ENCODE assay signal across 8 mouse cellular contexts in the genomic region with DNA sequence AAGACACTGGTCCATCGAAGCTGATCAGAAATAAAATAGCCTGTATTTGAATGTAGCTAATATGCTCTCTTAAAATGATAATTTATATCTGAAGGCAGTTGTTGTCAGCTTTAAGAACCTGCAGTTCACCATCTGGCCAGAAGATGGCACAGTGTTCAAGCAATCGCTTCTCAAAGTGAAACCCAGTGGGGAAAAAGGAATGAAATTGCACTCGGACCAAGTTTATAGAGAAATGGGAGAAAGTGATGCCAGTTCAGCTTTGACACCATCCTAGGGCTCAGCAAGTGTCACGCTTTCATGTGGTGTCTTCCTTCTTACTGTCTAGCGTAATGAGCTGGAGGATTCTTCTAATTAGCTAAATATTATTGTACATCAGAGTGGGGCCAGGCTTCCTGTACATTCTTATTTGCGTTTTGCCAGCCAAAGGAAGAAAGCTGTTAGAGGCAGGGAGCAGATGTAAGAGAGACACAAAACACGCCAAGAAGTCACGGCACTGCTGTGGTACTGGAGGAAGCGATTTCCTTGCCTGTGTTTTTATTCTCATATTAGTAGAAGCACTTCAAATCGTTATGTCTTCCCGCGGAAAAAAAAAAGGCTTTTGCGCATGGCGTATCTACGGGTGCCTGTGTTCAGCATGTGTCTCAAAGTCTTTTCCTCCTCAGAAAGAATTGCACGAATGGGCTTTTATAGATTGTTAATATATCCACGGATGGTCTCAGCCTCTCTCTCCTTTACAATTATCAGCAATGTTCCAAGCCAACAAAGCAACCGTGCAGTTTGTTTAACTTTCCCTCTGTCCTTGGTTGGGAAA.
DNase-seq lines count a peak whose midpoint lies in the region; ATAC-seq lines count a peak whose summit lies in the region.

No protein-coding gene starts in this region.

- H3K36me3 ChIP-seq in hindbrain, embryonic 15.5 days: no peaks in the 10 kb centered on the region

- no peak for ATAC-seq in hindbrain, embryonic 15.5 days (ENCODE audit: low FRiP score, low read depth)

- H3K27me3 ChIP-seq in hindbrain, embryonic 15.5 days: peaks cover 11% of the 10 kb centered on the region; the same call in 1 of the 2 replicates

- H3K9me3 ChIP-seq in hindbrain, embryonic 15.5 days: no peaks in the 10 kb centered on the region

- H3K9ac ChIP-seq in hindbrain, embryonic 15.5 days: 0 out of 2 replicates have a peak overlapping the region, but pooled peaks have one; percentile 1

- peaks cover 6% of the 10 kb centered on the region; the same call in 1 of the 2 replicates for H3K4me1 ChIP-seq in hindbrain, embryonic 15.5 days (replicated peaks)

- H3K27ac ChIP-seq in hindbrain, embryonic 15.5 days (replicated peaks): no peak overlapping the region

- peak overlapping the region; percentile 43 for H3K4me2 ChIP-seq in hindbrain, embryonic 15.5 days

- 49% methylated on average over 18 of the region's 18 CpGs for WGBS in hindbrain, embryonic 15.5 days

- DNase-seq in R1 (ENCODE audit: low read depth, low spot score): peak; percentile 71
- peak; percentile 86 to 90 for DNase-seq in cerebellum, postnatal 10 days
- peak; percentile 86 to 96 for DNase-seq in frontal cortex, postnatal 36 days (ENCODE audit: low spot score in 2 of 2)
- DNase-seq in layer of hippocampus, postnatal 36 days: peak; percentile 78 to 81
- peak; percentile 79 for DNase-seq in lung, postnatal 25 days (ENCODE audit: low spot score)
- DNase-seq in retina, adult 2 months (ENCODE audit: low read depth, low spot score): peak; percentile 38
- DNase-seq in thymus, postnatal 25 days: peak; percentile 86

- peak overlapping the region; percentile 10; the same call in 1 of the 2 replicates for H3K4me3 ChIP-seq in hindbrain, embryonic 15.5 days

Comparison
In these comparisons a context has a peak if more than half of its experiments do, and no peak if none do; other contexts are left out.
1. DNase-seq: peak in every context shown above with its lines; median percentile 91 in frontal cortex, postnatal 36 days; 88 in cerebellum, postnatal 10 days; 86 in thymus, postnatal 25 days; 80 in layer of hippocampus, postnatal 36 days; 79 in lung, postnatal 25 days; 71 in R1; 38 in retina, adult 2 months.